Mouse (Mus musculus) induced T-regulatory cell, adult 2 months (primary cell): ENCODE measurements around the gene Gspt2.
A peak's percentile ranks its signal among the peaks of the same experiment; 100 is the strongest.
"Not testable (repeated sequence)": the region's sequence is repeated elsewhere in the genome, so short reads cannot be mapped to it uniquely, and the experiment has no call there.

Experiments
- DNase-seq: peaks from one replicate; pipeline ENCODE4 v3.0.0-alpha.2; 2012; ENCODE audit warnings: low read depth

The Gspt2 gene

GRCm38 (mm10) chrX:94635961-94636563 is at the start of gene Gspt2:
Gene Gspt2 (plus strand): TSS chrX:94636069.
- peak; percentile 10 for DNase-seq

- DNase-seq = peak; percentile 7
Observed at GRCm38 (mm10) chrX:94624835-94625803, 10.8 kb upstream of the Gspt2 start.

- DNase-seq = no peak
Observed at GRCm38 (mm10) chrX:94636911-94637310, 1.0 kb downstream of the Gspt2 start.

GRCm38 (mm10) chrX:94648541-94648940 is 12.7 kb downstream of the Gspt2 start:
- no peak for DNase-seq

GRCm38 (mm10) chrX:94657734-94658133 is 21.9 kb downstream of the Gspt2 start:
- no peak for DNase-seq

- no peak for DNase-seq
Observed at GRCm38 (mm10) chrX:94670814-94671213, 34.9 kb downstream of the Gspt2 start.

GRCm38 (mm10) chrX:94674977-94675376 is 39.1 kb downstream of the Gspt2 start:
- DNase-seq = peak; percentile 58

- not testable (repeated sequence) for DNase-seq
Observed at GRCm38 (mm10) chrX:94681581-94681980, 45.7 kb downstream of the Gspt2 start.

- DNase-seq = not testable (repeated sequence)
Observed at GRCm38 (mm10) chrX:94689593-94689992, 53.7 kb downstream of the Gspt2 start.
